Mouse (Mus musculus) C2C12 (cell line): ENCODE measurements at regions not wholly inside any gene's neighbourhood (a gene's known extent, or its start where the extent isn't known, plus 50 kb on each side); places are given as distances from the start of the nearest gene placed in this dataset.

Source experiments
- CEBPB ChIP-seq: IDR thresholded peaks from one replicate; pipeline ENCODE4 v1.6.1; 2011; ENCODE audit warnings: low read depth, mild to moderate bottlenecking, control low read depth, moderate library complexity
- CTCF ChIP-seq: IDR thresholded peaks from one replicate; pipeline ENCODE4 v1.5.1; 2011; ENCODE audit not compliant: control insufficient read depth, insufficient read depth, insufficient read length
- FOSL1 ChIP-seq: IDR thresholded peaks from one replicate; pipeline ENCODE4 v1.8.0; 2011; ENCODE audit warnings: mild to moderate bottlenecking, low read length; ENCODE audit not compliant: poor library complexity, insufficient read depth, severe bottlenecking
- MAX ChIP-seq: IDR thresholded peaks from one replicate; pipeline ENCODE4 v1.6.1; 2011; ENCODE audit warnings: mild to moderate bottlenecking, control low read depth
- MYOD1 ChIP-seq: IDR thresholded peaks from one replicate; pipeline ENCODE4 v1.6.1; 2011; ENCODE audit warnings: low read depth; ENCODE audit not compliant: control insufficient read depth, insufficient read length
- MYOG ChIP-seq: IDR thresholded peaks from one replicate; pipeline ENCODE4 v1.6.1; 2011; ENCODE audit not compliant: control insufficient read depth, insufficient read length; ENCODE audit errors: extremely low read depth
- USF1 ChIP-seq: IDR thresholded peaks from one replicate; pipeline ENCODE4 v1.6.1; 2011; ENCODE audit warnings: low read depth, mild to moderate bottlenecking, control low read depth, moderate library complexity

GRCm38 (mm10) chr11:21468465-21468864 is 97.5 kb upstream of the Ugp2 start:
- TF ChIP-seq CTCF (no peak), FOSL1 (no peak), MAX (no peak), USF1 (no peak), CEBPB (no peak), MYOD1 (no peak), MYOG (no peak)
